Mouse (Mus musculus): ENCODE data around the gene Gucy2c.

DNA sequence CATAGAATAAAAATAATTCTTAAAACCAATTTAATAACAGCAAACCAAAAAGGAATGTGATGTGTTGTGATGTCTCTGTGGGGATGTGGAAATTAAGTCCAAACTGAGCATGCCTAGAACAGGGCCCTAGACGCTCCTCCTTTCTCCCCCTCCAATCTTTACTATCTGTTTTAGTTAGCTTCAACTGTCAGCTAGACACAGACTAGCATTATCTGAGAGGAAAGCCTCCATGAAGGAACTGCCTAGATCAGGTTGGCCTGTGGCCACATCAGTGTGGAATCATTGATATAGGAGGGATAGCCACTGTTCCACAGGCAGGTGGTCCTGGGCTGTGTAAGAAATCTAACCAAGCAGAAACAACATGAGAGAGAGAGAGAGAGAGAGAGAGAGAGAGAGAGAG, 13.5 kb upstream of the Gucy2c start:
- no peak for TF ChIP-seq POLR2A (IDR thresholded peaks at IDR 0.05; ENCODE audit: insufficient read depth, low read depth, low read length)
- TF ChIP-seq CTCF (IDR thresholded peaks at IDR 0.05; ENCODE audit: insufficient read depth, low read depth, low read length): no peak

Data from olfactory bulb, adult 2 months (tissue).